Mouse (Mus musculus) stomach, embryonic 14.5 days (tissue): Measurements from ENCODE around the gene Acap1. TPM values are rescaled to one million over a fixed set of nuclear protein-coding genes. Genes with fewer than 3 reads are reported as not detected.
"Not testable (repeated sequence)": the region's sequence is repeated elsewhere in the genome, so short reads cannot be mapped to it uniquely, and the experiment has no call there.

Experiments
- ATAC-seq: fragments of 200-750 bp; cut with Nextera tagmentation; 2 replicates; pipeline ENCODE4 v1.8.0; 2017; ENCODE audit warnings: low read depth, moderate TSS enrichment; ENCODE audit not compliant: insufficient number of reproducible peaks, insufficient read depth, low FRiP score
- H3K27ac ChIP-seq: fragments of 300-500 bp; sonication (generic); 2 replicates; pipeline ENCODE4 v1.5.1; 2014; ENCODE audit warnings: mild to moderate bottlenecking, low read length, moderate library complexity, mixed read lengths
- H3K27me3 ChIP-seq: fragments of 300-500 bp; sonication (generic); 2 replicates; pipeline ENCODE4 v1.6.1; 2014; ENCODE audit warnings: low read length, control low read depth, mixed read lengths; ENCODE audit not compliant: control insufficient read depth, insufficient read depth
- H3K36me3 ChIP-seq: fragments of 300-500 bp; sonication (generic); 2 replicates; pipeline ENCODE4 v1.6.1; 2014; ENCODE audit warnings: mild to moderate bottlenecking, control low read depth, low read length, moderate library complexity, mixed read lengths; ENCODE audit not compliant: control insufficient read depth, insufficient read depth
- H3K4me1 ChIP-seq: fragments of 300-500 bp; sonication (generic); 2 replicates; pipeline ENCODE4 v1.6.1; 2014; ENCODE audit warnings: low read length, control low read depth, mixed read lengths; ENCODE audit not compliant: control insufficient read depth, insufficient read depth
- H3K4me2 ChIP-seq: fragments of 300-500 bp; sonication (generic); replicated peaks from 2 replicates; pipeline ENCODE4 v1.6.1; 2014; ENCODE audit warnings: low read depth, low read length, control low read depth
- H3K4me3 ChIP-seq: fragments of 300-500 bp; sonication (generic); 2 replicates; pipeline ENCODE4 v1.5.1; 2014; ENCODE audit warnings: low read depth, low read length, control low read depth
- H3K9ac ChIP-seq: fragments of 300-500 bp; sonication (generic); replicated peaks from 2 replicates; pipeline ENCODE4 v1.6.1; 2014; ENCODE audit warnings: low read depth, mild to moderate bottlenecking, control low read depth, low read length, moderate library complexity, mixed read lengths
- H3K9me3 ChIP-seq: fragments of 300-500 bp; sonication (generic); 2 replicates; pipeline ENCODE4 v1.6.1; 2016; ENCODE audit warnings: low read depth, low read length, control low read depth; ENCODE audit not compliant: control insufficient read depth
- WGBS: fragments of 180-500 bp; shearing (Covaris S2); extraction: QIAGEN DNeasy Blood & Tissue Kit; methylation state at CpG from one replicate; pipeline ENCODE4 v1.1.7; 2014; 5-methylcytosine and 5-hydroxymethylcytosine counted together
- polyA plus RNA-seq: library from polyadenylated mRNA; unstranded; fragments of >200 nt; fragmentation: Nextera tagmentation; extraction: Ambion mirVana; gene quantifications from 2 replicates; pipeline ENCODE4 v1.2.1, GENCODE M21; 2014

Acap1 gene
- polyA plus RNA-seq, 1 experiment from 2014 or later, result 3.5 TPM

- Histone ChIP-seq H3K4me3 (no peak overlapping the region), H3K9me3 (no peaks in the 10 kb centered on the region), H3K36me3 (no peaks in the 10 kb centered on the region), H3K27ac (no peak overlapping the region), H3K27me3 (no peaks in the 10 kb centered on the region), H3K4me2 (no peak overlapping the region), H3K4me1 (no peaks in the 10 kb centered on the region), H3K9ac (no peak overlapping the region)
- no peak for ATAC-seq
- WGBS, result 63% methylated on average over 9 of the region's 9 CpGs
Observed at GRCm38 (mm10) chr11:69867335-69867734, 28.0 kb downstream of the Acap1 start.

GRCm38 (mm10) chr11:69865561-69865960 is 29.8 kb downstream of the Acap1 start:
- H3K9ac ChIP-seq, result no peak overlapping the region
- no peaks in the 10 kb centered on the region for H3K36me3 ChIP-seq
- no peaks in the 10 kb centered on the region for H3K4me1 ChIP-seq
- ATAC-seq, result no peak
- no peak overlapping the region for H3K4me3 ChIP-seq
- H3K9me3 ChIP-seq, result no peaks in the 10 kb centered on the region
- 84% methylated on average over 9 of the region's 9 CpGs for WGBS
- no peak overlapping the region for H3K4me2 ChIP-seq
- no peaks in the 10 kb centered on the region for H3K27me3 ChIP-seq
- no peak overlapping the region for H3K27ac ChIP-seq

GRCm38 (mm10) chr11:69864138-69864860 is 31.0 kb downstream of the Acap1 start:
- no peak for ATAC-seq
- H3K27ac ChIP-seq, result no peak overlapping the region
- no peak overlapping the region for H3K9ac ChIP-seq
- no peaks in the 10 kb centered on the region for H3K9me3 ChIP-seq
- H3K4me1 ChIP-seq, result no peaks in the 10 kb centered on the region
- WGBS, result 52% methylated on average over 8 of the region's 8 CpGs
- no peaks in the 10 kb centered on the region for H3K27me3 ChIP-seq
- H3K4me2 ChIP-seq, result no peak overlapping the region
- H3K4me3 ChIP-seq, result no peak overlapping the region
- no peaks in the 10 kb centered on the region for H3K36me3 ChIP-seq

GRCm38 (mm10) chr11:69863729-69864128 is 31.6 kb downstream of the Acap1 start:
- H3K4me2 ChIP-seq, H3K27me3 ChIP-seq, H3K27ac ChIP-seq, H3K36me3 ChIP-seq, H3K4me3 ChIP-seq, H3K9me3 ChIP-seq, ATAC-seq, H3K4me1 ChIP-seq, H3K9ac ChIP-seq: not testable (repeated sequence)
- WGBS, result 66% methylated on average over 3 of the region's 3 CpGs

- ATAC-seq, result peak; percentile 83
- H3K27ac ChIP-seq, result peak within 1 kb of the TSS; percentile 63; the same call in 1 of the 2 replicates
- WGBS, result 16% methylated on average over 30 of the region's 30 CpGs
- no peaks in the 10 kb centered on the region for H3K9me3 ChIP-seq
- peak within 1 kb of the TSS; percentile 28; the same call in 1 of the 2 replicates for H3K9ac ChIP-seq
- H3K36me3 ChIP-seq, result no peaks in the 10 kb centered on the region
- H3K4me3 ChIP-seq, result peak within 1 kb of the TSS; percentile 27
- peak within 1 kb of the TSS; percentile 35 for H3K4me2 ChIP-seq
- H3K4me1 ChIP-seq, result no peaks in the 10 kb centered on the region
- 0 out of 2 replicates have a peak, but pooled peaks cover 4% of the 10 kb centered on the region for H3K27me3 ChIP-seq
Observed at GRCm38 (mm10) chr11:69858113-69858998, 37.0 kb downstream of the Acap1 start, which contains the start of gene Tnk1. Gene Tnk1, minus strand, starts transcription at chr11:69858730.

GRCm38 (mm10) chr11:69855347-69855746 is 40.0 kb downstream of the Acap1 start:
- peaks cover 15% of the 10 kb centered on the region; the same call in 1 of the 2 replicates for H3K36me3 ChIP-seq
- H3K4me2 ChIP-seq, result no peak overlapping the region
- ATAC-seq, result no peak
- 35% methylated on average over 16 of the region's 16 CpGs for WGBS
- 0 out of 2 replicates have a peak, but pooled peaks cover 4% of the 10 kb centered on the region for H3K27me3 ChIP-seq
- H3K4me1 ChIP-seq, result no peaks in the 10 kb centered on the region
- H3K4me3 ChIP-seq, result no peak overlapping the region
- H3K27ac ChIP-seq, result no peak overlapping the region
- no peak overlapping the region for H3K9ac ChIP-seq
- H3K9me3 ChIP-seq, result no peaks in the 10 kb centered on the region

- Histone ChIP-seq H3K4me3 (no peak overlapping the region), H3K4me1 (no peaks in the 10 kb centered on the region), H3K36me3 (peaks cover 22% of the 10 kb centered on the region; the same call in 1 of the 2 replicates), H3K27me3 (0 out of 2 replicates have a peak, but pooled peaks cover 4% of the 10 kb centered on the region), H3K9ac (no peak overlapping the region), H3K4me2 (no peak overlapping the region), H3K27ac (no peak overlapping the region), H3K9me3 (no peaks in the 10 kb centered on the region)
- 78% methylated on average over 10 of the region's 10 CpGs for WGBS
- no peak for ATAC-seq
Observed at GRCm38 (mm10) chr11:69854680-69855079, 40.7 kb downstream of the Acap1 start.

GRCm38 (mm10) chr11:69853994-69854393 is 41.3 kb downstream of the Acap1 start:
- Histone ChIP-seq H3K9ac (no peak overlapping the region), H3K9me3 (no peaks in the 10 kb centered on the region), H3K27me3 (0 out of 2 replicates have a peak, but pooled peaks cover 4% of the 10 kb centered on the region), H3K27ac (no peak overlapping the region), H3K4me3 (no peak overlapping the region), H3K4me2 (no peak overlapping the region), H3K4me1 (no peaks in the 10 kb centered on the region), H3K36me3 (peaks cover 28% of the 10 kb centered on the region; the same call in 1 of the 2 replicates)
- ATAC-seq, result peak; percentile 65; the same call in 1 of the 2 replicates
- 60% methylated on average over 7 of the region's 7 CpGs for WGBS
